Mouse (Mus musculus) thymus, postnatal 36 days (tissue): ENCODE results near the gene Fan1.

ENCODE experiments used
- DNase-seq, 2 experiments: peaks; one replicate each; pipeline ENCODE4 v3.0.0; 2022; ENCODE audit warnings: mixed read lengths in 2 of 2

The Fan1 gene

DNA sequence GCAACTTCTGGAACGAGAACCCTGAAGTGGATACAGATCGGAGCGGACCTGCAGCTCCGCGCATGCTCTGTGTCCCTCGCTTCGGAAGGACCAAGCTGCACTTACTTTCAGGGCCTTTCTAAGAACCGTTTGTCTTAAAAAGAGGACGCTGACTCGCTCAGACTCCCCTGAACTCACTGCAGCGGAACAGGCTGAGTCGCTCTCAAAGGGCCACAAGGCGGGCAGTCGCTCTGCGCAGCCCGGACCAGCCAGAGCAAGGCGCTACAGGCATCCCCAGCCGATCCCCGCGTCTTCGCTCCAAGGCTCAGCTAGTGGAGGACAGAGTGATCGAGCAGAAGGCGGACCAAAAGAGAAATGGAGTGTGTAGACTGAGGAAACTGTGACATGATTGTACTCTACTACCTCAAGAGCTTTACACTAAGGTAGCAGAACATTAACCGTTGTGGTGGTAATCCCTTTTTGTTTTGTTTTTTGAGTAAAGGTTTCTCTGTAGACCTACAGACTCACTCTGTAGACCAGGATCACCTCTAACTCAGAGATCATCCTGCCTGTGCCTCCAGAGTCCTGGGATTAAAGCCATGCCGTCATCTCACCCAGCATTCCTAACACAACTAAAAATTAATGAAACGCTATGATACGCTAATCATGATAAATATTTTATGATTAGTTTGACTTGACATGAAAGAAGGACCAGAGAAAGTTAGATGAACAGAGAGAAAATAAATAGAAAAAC is at the start of gene Fan1:
Gene Fan1 (minus strand): TSS at position 266 of the 733 bp plus-strand sequence.
- DNase-seq = peak; percentile 85 to 88

DNA sequence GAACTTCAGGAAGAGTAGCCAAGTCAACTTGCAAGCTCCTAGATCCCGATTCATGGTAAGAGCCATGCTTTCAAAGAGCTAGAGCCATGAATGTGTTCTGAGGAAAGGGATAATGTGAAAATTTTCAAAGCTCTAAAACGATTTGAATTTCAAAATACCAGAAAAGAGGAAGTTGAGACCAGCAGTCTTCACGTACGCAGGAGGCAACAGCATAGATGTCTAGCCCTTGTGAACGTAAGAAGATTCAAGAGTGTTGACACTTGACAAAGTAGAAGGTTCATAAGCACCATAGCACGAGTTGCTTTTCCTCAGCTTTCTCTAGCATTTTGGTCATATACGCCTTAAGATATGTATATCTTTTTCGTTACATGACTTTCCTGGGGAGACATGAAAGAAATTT is 30.1 kb upstream of the Fan1 start:
- no peak for DNase-seq

DNA sequence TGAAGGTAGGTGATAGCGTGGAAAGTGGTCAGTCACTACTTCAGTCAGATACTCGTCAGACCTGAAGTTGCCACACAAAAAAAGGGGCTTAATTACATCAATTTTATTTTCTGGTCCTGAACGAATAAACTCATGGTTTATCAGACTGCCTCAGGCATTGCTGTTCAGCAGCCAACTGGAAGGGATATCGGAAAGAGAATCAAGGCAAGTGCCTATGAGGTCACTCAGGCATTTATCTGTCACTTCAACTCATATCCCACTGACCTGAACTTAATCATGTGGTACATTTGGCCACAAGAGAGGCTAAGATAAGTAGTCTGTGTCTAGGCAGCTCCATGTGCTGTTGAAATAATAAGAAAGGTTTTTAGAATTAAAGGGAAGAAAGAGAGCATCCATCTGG is 28.6 kb upstream of the Fan1 start:
- no peak for DNase-seq

DNA sequence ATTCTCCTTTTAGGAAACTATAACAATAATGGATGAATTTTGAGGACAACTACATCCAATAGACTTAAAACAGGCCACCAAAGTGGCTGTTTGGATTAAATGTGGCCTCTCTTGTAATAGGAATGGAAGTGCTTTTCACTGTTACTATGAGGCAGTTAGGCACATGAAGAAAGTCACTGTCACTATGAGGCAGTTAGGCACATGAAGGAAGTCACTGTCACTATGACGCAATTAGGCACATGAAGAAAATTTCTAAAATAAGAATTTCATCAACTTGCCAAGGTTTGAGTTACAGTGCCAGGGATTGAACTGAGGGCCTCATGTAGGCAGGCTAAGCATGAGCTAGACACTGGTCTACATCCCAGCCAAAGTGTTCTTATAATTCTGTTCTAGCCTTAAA is 26.8 kb upstream of the Fan1 start:
- no peak for DNase-seq

DNA sequence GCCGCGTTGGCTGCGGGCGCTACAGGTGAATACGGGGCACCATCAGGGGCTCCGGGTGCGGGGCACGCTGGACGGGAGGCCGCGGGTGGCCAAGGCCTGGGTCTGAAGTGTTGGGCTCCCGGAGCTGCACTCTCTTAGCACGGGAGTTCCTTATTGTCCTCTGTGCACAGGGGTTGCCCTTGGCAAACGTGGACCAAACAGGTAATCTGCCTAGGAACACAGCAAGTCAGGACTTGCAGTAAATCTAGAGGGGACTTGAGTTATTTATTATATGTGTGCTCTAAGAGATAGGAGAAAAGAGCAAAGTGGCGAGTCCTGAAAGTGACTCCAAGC is 18.9 kb upstream of the Fan1 start:
- no peak for DNase-seq

DNA sequence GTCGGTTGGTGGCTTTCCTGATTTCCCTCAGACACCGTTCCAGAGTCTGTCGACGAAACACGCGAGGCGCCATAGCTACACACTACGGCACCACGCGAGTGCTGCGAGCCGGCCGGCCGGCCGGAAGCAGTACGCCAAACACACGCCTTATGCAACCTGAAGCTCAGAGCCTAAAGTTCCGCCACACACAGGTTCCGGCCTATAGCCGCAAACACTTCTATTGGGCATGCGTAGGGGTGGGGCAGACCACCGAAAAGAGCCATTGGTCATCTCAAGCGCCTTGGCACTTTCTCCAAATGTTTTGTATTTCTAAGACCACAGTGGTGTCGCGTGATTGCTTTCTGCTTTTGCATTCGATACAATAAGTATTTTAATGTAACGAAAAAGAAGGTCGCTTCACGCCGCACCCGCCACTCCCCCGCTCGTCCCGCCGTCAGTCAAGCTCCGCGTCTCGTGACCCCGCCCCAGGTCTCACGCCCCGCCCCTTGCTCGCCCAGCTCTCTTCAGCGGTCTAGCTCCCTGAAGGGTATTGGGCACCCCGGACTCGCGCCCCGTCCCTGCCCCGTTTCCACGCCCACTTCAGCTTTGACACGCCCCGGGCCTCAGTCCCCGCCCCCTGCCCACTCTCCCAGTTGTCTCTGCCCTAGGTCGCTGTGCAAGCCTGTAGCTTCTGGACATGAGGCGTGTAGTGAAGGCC is 18.4 kb upstream of the Fan1 start, which contains the start of the genes Mphosph10 and Mcee:
Gene Mphosph10 (minus strand): TSS at position 147 of the 697 bp plus-strand sequence.
Gene Mcee (plus strand): TSS at position 486 of the 697 bp plus-strand sequence.
- DNase-seq = peak; percentile 99 to 100

DNA sequence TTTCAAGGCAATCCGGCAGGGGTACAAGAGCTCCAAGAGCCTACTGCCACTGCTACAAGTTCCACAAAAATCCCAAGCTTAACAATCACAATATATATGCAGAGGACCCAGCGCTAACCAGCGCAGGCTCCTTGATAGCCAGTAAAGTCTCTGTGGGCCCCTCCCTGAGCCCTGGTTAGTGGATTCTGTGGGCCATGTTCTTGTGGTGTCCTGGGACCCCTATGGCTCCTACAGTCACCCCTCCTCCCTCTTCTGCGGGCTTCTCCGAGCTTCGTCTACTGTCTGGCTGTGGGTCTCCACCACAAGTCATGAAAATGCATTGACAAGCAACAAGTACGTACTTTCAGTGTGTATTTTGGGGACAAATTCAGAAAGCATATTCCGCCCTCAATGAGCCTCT is 17.6 kb upstream of the Fan1 start:
- DNase-seq = peak; percentile 5 to 16

DNA sequence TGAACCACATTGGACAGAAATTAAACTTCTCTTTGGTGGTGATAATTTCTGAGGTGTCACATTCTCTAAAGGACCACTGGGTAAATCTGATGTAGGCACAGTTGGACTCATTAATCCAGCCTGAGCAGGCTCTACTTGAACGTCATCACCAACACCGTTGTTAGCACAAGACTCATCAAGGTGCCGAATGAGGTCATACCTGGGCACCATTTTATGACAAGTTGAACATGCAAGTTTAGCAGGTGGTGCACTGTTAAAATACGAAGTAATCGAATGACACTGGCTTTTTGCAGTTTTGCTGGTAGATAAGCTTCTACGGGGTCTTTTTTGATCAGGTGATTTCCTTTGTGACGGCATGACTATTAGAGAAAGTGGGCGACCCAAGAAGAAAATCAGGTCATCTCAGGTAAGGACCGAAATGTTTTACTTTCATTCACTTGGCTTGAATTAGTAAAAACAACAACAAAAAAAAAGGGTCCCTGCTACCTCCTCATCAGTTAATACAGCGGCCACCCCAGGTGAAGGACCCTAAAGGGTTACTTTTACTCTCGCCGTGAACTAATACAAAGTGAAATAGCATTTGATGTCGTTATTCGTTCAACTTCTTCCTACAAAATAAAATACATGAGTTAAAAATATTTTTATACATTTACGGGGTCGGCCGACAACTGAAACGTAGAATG is 607 bp downstream of the Fan1 start:
- DNase-seq = no peak

DNA sequence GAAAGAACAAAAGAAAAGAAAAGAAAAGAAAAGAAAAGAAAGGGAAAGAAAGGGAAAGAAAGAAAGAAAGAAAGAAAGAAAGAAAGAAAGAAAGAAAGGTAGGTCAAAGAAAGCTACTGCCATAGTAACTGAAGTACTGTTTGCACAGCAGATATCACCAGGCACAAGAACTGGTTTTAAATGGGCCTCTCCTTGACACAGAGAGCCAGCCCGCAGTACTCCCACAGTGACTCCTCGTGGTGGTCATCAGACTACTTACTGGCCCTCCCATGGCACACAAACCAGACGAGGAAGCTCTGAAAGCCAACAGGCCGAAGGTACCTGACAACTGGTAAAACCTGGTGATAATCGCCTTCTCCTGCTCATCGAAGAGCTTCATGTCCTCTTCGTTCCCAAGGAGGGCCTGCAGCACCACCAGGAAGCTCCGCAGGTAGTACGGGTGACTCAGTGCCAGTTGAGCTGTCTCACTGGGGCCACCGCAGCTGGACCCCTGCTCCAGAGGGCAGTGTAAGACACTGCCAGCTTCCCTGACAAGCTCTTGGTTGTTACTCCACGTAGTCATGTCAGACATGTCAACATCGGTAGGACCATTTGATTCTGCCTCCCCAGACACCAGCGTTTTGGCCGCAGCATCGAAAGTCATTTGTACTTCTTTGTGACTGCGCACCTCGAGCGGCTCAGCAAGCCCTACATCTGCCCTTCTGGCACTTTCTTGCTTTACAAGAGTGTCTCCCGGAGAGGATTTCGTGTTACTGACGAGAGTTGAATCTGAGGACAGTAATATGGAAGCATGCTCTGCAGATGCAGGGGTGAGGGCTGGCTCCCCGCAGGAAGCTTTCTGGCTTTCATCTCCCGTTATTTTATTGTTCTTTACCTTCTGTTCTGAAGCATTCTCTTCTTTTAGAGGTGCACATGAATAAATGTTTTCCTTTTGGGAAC is 1.7 kb downstream of the Fan1 start:
- DNase-seq = no peak

DNA sequence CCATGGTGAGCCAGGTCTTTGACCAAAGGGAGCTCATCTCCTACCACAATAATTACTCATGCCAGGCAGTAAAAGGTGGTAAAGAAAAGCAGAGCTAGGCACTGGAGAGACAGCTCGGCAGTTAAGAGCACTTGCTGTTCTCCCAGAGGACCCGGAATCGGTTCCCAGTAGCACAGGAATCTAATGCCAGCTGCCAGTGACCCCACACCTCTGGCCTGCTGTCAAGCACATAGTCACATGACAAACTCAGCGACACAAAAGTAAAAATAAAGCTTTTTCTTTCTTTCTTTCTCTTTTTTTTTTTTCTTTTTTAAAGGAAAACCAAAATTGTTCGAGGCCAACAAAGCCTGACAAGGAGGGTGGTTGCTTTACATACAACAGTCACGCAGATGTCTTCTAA is 4.1 kb downstream of the Fan1 start:
- no peak for DNase-seq

DNA sequence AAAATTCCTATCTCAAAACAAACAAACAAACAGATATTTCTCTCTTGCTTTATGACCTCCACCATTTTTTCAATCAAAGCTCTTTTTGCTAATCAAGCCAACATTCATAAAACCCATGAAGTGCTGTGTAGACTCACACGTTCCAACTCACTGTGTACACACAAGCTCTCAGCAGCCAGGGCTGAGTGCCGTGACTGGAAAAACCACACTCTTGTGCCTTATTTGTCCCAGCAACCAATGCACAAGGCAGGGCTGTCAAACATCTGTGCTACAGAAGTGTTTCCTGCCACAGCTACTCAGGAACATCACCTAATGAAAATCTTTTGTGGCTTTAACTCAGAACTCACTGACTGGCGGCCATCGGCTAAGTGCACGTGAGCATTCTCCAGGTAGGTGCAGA is 8.0 kb downstream of the Fan1 start:
- no peak for DNase-seq

DNA sequence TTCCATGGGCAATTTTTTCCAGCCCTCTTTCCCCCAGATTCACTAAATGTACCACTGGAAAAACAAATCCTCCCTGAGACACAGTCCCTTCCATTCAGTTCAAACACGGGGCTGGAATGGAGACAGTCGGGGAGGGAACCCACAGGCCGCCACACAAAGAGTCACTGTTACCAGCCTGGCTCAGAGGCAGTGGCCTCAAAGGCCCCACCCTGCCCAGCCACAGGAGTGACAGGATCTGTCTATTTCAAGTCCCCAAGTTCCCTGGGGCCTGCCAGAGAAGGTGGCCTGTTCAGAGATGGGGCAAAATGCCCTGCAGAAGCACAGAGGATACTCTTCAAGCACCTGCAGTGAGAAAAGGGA is 13.3 kb downstream of the Fan1 start:
- no peak for DNase-seq

DNA sequence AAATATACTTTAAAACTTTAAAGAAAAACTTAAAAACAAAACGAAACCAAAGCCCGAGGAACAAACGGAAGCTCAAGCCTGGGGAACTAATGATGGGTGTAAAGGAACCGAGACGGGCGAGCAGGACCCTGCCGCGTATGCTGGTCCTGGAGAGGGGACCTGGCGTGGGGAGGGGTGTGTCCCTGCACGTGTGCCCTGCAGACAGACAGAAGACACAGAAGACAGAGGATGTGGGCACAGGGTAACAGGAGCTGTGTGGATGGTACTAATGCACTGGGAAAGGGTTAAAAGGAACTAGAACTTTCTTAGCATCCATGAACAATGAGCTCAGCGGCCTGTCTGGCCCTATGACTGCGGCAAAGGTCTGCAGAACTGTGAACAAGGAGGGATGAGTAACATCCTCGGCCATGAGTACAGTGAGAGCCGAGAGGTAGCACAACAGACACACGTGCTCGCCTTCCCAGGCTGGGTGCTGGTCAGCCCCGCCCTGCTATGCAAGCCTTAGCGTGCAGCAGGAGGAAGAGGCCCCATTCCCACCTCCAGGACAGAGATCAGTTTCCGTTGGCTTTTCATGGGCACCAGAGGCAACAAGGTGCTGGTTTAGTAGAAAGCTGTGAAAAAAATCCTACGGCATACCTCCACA is 13.8 kb downstream of the Fan1 start:
- no peak for DNase-seq

DNA sequence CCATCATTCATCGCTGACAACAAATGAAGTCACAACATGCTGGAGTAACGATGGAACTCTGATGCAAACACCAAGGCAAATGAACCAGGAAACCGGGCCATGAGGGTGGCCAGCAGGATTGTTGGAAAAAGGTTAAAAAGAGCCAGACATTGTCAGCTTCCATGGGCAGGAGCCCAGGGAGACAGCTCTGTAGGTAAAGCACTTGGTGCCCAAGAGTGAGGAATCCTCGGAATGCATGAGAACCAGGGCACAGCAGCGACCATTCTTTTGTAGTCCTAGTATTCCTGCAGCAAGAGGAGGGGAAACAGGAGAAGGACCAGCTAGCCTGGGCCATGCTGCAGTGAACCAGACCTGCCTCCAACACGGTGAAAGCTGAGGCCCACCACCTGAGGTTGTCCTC is 15.2 kb downstream of the Fan1 start:
- no peak for DNase-seq

DNA sequence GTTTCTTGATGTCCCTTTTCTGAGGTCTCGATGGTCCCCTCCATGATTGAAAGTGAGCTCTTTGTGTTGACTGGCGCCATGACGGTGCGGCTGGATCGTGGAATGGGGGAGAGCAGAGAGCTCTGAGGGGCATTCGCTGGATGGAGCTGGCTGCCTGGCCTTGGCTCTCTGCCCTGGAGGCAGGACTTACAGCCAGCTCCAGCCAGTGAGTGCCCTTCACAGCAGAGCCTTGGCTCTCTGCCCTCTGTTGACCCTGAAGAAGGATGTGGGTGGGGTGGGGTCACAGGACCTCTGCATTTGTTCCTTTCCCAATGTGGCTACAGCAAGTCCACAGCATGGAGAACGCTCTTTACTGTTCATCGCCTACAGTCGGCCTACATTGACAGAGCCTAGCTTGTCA is 16.5 kb downstream of the Fan1 start:
- no peak for DNase-seq

DNA sequence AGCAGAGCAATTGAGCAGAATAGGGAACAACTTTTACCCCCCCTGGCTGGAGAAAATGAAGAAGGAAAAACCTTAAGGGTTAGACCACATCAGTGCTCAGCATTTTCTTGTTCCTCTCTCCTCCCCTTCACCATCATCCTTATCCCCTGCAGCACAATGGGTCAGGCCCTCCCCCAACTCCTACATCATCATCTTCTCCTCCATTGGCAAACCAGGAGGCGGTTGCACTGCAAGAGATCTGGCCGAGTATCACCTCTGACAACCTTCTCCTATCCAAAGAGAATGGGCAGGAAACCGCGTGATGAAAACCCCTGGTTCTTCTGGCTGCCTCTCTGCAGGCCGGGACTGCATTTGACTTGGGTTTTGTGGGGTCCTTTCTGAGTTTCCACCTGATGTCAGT is 17.2 kb downstream of the Fan1 start:
- DNase-seq = no peak

DNA sequence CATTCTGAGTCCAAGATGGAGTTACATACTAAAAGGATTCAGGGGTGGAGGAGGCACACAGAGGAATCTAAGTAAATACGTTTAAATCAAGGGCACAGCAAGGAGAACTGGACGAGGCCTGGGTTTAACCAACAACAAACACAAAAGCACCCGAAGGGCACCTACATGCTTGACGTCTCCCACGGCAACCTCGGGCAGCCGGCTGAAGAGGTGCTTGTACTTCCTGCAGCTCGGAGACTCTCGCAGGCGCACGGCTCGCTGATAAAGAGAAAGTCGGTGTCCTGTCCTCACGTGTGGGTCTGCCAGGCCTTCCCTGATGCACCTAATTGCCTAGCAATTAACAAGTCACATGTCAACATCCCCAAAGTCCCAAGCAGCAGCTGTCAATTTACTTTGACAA is 19.7 kb downstream of the Fan1 start:
- no peak for DNase-seq

DNA sequence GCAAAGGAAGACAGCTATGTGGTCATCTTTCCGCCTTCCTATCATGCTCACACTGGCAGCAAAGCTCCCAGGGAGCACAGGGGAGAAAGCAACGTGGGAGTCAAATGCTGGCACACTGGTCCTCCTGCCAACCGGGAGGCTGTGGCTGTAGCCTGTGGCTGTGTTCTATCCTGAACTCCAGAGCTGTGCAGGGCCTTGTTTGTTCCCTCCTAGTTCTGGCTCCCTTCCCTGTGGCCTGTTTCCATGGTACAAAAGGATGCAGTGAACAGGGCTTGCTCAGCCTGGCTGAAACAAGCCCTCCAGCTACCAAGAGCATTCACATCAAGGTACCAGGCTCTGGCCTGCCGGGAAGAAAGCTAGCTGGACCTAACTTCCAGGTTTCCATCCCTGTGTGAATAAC is 22.8 kb downstream of the Fan1 start:
- DNase-seq = no peak

DNA sequence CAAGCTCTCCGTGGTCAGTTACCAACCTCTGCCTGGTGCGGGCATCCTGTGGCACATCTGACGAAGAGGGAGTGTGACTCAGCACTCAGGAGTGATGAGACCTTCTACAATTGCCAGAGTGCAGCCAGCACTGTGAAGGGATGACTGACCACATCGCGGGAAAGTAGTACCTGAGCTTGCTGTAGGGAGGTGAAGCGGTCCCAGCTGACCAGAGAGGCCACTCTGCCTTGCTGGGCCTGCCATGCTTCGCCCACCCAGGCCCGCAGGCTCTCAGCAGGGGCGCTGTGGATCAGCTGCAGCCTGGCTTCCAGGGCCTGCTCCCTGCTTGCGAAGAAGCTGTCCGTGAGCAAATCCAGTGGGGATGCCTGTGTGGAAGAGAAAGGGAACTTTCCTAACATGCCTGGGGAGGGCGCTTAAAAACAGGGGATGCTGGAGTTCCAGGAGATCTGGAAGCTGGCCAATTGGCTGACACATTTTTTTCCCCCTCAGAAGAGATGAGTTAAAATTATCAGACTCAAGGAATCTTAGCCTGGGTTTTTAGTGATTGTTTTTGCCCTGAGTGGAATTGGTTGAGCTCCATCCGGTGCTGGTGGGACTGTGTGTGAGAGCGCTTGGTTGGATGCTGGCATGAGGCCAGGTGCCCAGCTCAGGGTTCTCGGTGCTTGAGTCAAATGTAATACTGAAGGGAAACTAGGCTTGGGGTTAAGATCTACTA is 24.6 kb downstream of the Fan1 start:
- DNase-seq = no peak

DNA sequence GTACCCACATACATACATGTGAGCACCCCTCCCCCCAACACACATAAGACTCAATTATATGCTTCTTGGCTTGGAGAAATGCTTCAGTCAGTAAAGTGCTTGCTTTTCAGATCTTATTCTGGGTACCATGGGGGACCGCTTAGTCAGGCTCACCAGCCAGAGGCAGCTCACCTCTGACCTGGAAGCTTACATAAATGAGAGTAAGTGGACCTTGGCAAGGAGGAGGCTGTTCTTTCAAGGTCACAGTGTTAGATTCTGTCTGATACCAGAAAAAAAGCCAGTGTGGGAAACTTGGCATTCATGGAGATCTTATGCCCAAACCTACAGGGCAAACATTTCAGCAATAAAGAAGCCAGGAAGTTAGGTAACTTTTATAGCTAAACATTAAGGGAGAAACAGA is 26.1 kb downstream of the Fan1 start:
- no peak for DNase-seq

DNA sequence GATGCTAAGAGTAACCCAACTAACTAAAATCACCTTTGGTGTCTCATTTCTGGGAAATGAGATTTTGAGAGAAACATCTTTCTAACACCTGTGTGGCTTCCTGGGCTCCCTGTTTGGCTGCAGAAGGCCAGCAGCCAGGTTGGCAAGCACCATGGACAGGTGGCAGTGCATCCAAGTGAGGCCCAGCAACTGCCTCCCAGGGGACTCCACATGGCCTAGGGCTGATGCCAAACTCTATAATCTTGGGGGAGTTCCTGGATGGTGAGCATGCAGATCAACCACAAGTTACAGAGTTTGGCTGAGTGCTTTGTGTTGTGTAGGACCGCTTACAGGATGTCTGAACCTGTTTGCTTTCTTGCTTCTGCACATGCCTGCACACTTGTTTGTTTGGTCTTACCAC is 41.2 kb downstream of the Fan1 start:
- no peak for DNase-seq

DNA sequence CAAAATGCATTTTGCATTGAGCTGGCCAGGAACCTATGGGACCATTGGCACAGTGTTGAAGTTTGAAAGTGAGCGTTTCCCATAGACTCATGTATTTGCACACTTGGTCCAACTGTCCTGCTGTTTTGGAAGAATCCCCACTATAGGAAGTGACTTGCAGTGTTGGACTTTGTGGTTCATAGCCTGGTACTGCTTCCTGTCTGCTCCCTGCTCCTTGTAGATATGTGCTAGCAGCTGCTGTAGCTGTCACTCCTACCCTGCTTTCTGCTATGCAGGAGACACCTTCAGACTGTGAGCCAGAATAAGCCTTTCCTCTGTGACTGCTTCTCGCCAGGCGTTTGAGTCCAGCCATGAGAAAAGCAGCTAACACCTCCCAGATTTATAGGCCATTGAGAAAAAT is 42.6 kb downstream of the Fan1 start:
- no peak for DNase-seq
